Mouse (Mus musculus): ENCODE results near the gene Tmem129.

Gene Tmem129

GRCm38 (mm10) chr5:33687142-33687541, 28.9 kb upstream of the Tmem129 start:
- DNase-seq (ENCODE audit: low read depth): no peak

- DNase-seq (ENCODE audit: low read depth): no peak
Measured at GRCm38 (mm10) chr5:33684932-33685331, 26.7 kb upstream of the Tmem129 start.

GRCm38 (mm10) chr5:33683897-33684652, 25.9 kb upstream of the Tmem129 start:
- no peak for DNase-seq (ENCODE audit: low read depth)

DNA sequence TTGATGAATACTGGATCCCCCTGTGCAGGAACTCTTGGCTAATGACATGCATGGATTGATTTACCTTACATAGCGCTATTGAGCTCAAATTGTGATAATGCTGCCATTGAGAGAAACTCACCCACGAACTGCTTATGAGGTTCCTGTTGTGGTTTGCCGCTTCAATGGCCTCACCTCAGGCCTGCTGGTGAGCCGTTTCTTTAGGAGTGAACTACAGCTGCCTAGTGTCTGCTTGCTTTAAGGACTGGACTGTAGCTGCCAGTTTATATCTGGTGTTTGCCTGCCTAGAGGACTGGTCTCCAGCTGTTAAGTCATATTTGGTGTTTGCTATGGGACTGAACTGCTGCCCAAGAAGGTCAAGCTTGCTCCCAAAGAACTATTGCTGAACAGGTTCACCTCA, 24.7 kb upstream of the Tmem129 start:
- no peak for DNase-seq (ENCODE audit: low read depth)

DNA sequence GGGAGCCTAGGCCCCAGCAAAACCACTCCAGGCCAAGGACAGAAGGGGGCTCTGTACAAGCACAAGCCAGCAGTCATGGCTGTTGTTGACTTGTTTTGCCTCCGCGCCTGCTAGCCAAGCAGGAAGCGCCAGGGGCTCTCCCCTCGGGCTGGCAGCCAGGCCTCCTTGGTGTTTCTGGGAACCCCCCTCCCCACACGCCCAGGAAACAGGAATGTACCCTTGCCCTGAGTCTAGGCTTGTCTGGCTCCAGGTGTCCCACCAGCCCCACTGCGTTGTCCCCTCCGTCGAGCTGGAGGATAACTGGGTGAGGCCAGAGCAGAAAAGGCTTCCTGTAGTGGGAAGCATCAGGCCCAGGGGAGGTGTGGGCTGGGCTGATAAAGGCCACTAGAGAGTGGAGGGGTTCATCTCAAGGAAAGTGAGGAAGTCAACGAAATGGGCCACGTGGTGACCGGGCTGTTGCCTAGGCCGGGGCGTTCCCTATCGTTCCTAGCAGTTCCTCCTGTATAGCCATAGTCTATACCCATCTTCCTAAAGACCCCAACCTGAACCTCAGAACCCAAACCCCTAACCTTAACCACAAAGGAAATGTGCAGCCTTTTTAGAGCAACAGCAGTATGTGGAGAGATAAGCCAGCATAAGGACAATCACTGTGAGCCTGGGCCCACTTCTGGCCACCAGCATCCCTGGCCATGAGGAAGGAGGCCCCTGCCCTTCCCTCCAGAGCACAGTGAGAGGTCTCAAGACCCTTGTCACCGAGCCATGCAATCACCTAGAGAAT, 23.6 kb upstream of the Tmem129 start:
- DNase-seq (ENCODE audit: low read depth): peak; percentile 38

DNA sequence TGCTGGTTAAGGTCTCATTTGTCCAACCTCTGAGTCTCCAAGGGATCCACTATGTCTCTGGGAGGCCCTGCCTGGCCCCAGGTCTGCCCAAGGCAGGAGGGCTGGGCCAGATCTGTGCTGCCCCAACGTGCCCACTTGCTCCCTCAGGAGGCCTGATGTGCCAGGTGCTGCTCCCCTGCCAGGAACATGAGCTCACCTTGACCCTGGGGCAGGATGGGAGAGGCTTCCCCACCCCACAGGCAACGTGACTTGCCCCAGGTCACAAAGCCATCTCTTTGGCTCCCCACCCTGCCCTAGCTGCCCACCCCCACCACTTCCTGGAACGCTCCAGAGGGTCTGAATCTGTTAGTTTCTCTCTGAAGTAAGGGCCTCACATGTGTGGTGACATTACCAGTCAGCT, 22.8 kb upstream of the Tmem129 start:
- DNase-seq (ENCODE audit: low read depth): no peak

- no peak for DNase-seq (ENCODE audit: low read depth)
Measured at GRCm38 (mm10) chr5:33678244-33678643, 20.0 kb upstream of the Tmem129 start.

GRCm38 (mm10) chr5:33675964-33676363, 17.7 kb upstream of the Tmem129 start:
- no peak for DNase-seq (ENCODE audit: low read depth)

DNA sequence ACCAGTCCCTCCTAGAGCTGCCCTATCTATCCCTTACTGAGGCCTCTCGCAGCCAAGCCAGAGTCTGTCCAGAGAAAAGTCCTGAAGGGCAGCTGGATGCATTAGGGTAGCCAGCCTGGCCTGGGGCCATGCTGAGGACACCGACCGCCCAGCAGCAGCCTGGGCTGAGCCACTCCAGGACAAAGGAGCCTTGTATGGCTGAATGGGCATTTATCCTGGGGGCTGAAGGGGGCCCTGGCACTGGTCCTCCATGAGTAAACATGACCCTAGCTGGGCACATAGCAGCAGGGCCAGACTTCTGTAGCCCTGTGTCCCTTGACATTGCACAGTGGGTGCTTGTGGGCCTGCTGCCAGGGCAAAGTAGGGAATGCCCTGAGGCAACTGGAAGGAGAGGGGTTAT, 16.2 kb upstream of the Tmem129 start:
- no peak for DNase-seq (ENCODE audit: low read depth)

- DNase-seq (ENCODE audit: low read depth): no peak
Measured at GRCm38 (mm10) chr5:33671659-33672058, 13.4 kb upstream of the Tmem129 start.

DNA sequence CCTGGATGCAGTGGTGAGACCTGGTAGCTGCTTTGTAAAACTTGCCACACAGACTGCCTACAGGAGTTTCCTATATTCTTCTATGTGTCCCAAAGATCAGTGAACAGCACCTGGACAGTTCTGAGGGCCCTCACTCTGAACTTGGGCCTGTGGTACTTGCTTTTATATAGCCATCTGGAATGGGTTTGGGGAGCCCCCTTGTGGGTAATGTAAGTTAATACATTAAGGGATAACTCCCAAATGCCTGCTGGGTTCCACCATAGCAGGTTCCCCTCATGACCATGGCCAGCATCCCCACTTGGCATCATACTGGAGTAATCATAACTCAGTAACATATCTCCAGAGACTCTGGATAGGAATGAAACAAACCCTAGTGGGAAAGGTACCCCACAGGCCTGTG, 10.0 kb upstream of the Tmem129 start:
- no peak for DNase-seq (ENCODE audit: low read depth)

GRCm38 (mm10) chr5:33658664-33659050, 441 bp upstream of the Tmem129 start:
- no peak for DNase-seq (ENCODE audit: low read depth)

DNA sequence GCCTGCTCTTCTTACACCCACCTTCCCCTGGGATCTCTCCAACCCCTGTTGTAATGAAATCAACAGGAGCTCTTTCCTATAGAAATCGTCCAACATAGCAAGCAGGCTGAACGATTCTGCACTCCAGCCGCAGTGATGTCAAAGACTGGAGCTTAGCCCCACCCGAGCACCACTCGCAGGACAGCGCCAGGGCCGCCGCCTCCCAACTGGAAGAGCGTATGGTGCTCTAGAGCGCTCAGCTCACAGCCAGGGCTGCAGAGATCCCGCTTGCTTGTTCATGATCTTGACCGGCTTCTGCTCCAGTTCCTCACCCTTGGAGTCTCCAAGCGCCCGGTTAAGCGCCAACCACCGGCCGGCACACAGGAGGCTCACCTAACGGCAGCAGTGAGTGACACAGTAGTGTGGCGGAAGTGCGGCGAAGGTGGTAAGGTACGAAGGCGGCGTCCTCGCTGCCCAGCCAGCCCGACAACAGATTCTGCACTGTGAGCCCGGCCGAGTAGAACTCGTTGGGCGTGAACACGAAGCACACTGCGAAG, 897 bp downstream of the Tmem129 start:
- DNase-seq (ENCODE audit: low read depth): peak; percentile 72

- no peak for DNase-seq (ENCODE audit: low read depth)
Measured at GRCm38 (mm10) chr5:33656739-33657138, 1.5 kb downstream of the Tmem129 start.

- no peak for DNase-seq (ENCODE audit: low read depth)
Measured at GRCm38 (mm10) chr5:33655251-33655840, 2.9 kb downstream of the Tmem129 start.

- no peak for DNase-seq (ENCODE audit: low read depth)
Measured at GRCm38 (mm10) chr5:33654424-33654823, 3.8 kb downstream of the Tmem129 start.

DNA sequence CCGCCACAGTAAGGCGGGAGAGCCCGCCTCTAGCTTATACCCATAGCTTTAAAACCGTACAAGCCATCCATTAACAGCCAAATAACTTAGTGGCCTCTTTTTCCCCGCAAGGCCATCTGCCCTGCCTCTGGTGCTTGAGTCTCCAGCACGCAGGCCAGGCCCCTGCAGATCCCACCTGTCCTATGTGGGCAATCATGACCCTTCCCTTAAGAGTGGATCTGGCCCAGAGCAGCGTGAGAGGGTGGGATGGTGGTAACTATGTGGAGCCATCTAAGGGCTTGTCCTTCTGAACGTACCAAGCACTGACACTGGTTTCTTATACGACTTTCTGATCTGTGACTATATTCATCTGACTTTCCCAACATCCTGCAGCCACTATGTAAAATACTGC, 5.4 kb downstream of the Tmem129 start:
- DNase-seq (ENCODE audit: low read depth): no peak

- DNase-seq (ENCODE audit: low read depth): peak; percentile 93
Measured at GRCm38 (mm10) chr5:33651921-33652782, 6.1 kb downstream of the Tmem129 start, which contains the start of gene Slbp. Gene Slbp (minus strand): TSS chr5:33652574.

DNA sequence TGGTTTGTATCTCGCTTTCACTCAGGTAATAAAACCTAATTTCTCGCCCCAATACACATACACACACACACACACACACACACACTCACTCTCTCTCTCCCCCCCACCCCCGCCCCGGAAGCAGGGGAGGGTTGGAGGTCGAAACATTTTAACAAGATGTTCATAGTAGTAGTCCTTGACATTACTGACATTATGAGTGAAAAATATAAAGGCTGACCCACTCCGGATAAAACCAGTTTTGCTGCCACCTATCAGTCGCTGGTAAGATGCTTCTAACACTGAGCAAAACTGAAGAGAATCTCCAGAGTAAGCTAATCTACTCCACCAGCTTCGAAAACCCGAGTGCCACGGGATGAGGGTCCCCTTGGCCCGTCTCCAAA, 6.7 kb downstream of the Tmem129 start:
- no peak for DNase-seq (ENCODE audit: low read depth)

GRCm38 (mm10) chr5:33651017-33651416, 7.2 kb downstream of the Tmem129 start:
- no peak for DNase-seq (ENCODE audit: low read depth)

GRCm38 (mm10) chr5:33640652-33641051, 17.6 kb downstream of the Tmem129 start:
- no peak for DNase-seq (ENCODE audit: low read depth)

GRCm38 (mm10) chr5:33638826-33639225, 19.4 kb downstream of the Tmem129 start:
- no peak for DNase-seq (ENCODE audit: low read depth)
